Mouse (Mus musculus) CD4-positive, CD25-positive, alpha-beta regulatory T cell, adult 2 months (primary cell): ENCODE measurements around the gene Tmsb4x.

ENCODE experiments used
- DNase-seq: peaks from one replicate; pipeline ENCODE4 v3.0.0-alpha.2; 2012; ENCODE audit warnings: low read depth, low spot score

Tmsb4x gene

DNA sequence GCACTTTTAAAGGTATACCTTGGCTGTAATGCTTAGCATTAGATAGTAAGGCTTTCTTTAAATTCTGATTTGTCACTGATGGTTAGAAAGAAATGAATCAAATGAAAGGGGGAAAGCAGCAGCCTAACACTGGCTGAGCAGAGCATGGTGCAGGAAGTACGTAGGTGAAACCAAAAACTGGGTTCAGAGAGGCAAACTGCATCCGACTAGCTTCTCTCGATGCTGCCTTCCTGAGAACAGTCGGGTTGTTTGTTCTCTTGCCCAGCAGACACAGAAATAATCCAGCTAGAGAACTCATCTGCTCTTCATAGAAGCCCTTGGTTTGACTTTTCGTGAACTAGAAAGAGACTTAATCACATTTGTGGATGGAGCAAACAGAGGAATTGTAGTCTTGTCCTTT lies 26.7 kb downstream of the Tmsb4x start:
- peak; percentile 79 for DNase-seq

DNA sequence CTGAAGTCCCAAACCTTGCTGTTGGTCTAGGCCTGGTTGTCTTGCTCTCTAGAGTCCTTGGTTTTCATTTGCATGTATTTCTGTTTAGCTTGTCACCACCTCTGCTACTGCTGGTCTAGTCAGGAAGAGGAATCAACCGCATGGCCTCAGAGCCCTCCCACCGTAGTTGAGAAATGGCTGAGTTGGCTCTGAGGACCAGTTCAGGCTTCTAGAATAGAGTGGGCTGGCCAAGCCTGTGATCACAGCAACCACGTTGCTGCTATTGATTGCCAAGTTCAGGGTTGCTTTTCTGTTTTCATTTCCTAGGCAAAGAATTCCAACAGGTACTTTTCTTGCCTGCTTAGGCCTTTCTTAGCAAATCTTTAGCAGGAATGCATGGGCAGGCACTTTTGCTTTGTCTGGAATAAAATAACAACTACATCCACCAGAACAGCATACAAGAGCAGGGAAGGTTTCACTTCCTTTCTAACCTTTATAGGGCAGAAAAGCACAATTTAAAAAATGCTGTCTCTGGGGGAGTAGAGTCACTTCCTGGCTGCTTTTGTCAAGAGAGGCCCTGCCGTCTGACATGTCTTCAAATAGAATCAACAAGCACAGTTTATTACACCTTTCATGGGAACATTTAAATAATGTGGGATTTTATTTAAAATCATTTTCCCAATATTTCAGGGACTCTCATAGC lies 29.0 kb downstream of the Tmsb4x start:
- DNase-seq, result peak; percentile 64

DNA sequence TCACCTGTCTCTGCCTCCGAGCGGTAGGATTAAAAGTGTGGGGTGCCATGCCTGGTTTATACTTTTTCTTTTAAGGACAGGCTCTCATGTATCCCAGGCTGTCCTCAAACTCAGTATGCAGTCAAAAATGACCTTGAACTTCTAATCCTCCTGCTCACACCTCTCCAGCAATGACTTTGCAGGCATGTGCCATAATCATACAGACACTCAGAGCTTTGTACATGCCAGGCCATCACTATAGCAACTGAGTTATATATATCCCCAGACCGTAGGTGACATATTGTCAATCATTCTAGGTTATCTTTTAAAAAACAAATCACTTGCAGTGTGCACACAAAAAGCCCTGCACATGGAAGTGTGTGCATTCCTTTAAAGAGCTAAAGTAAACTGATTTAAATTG lies 29.6 kb downstream of the Tmsb4x start:
- DNase-seq, result peak; percentile 38

DNA sequence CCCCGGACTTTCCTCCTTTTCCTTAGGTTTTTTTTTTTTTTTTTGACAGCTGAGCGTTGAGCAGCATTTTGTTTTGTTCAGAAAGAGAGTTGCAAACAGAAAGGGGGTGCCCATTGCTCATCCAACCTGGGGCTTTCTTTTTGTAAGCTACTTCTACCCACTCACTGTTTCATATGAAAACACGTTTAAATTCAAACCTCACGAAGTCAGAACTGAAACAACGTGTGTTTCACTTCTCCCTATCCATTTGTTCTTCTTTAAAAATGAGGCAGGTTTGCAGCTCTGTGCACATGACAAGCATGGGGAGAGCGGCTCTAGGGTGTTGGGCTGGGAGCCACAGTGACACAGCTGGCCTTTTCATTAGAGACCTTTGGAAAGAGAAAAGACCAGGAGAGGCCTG lies 33.8 kb downstream of the Tmsb4x start:
- DNase-seq, result no peak

GRCm38 (mm10) chrX:167174311-167174710 lies 34.8 kb downstream of the Tmsb4x start:
- no peak for DNase-seq

GRCm38 (mm10) chrX:167172256-167172655 lies 36.9 kb downstream of the Tmsb4x start:
- DNase-seq, result no peak

- DNase-seq, result no peak
Observed at GRCm38 (mm10) chrX:167171281-167171680, 37.8 kb downstream of the Tmsb4x start.

GRCm38 (mm10) chrX:167167282-167167681 lies 41.8 kb downstream of the Tmsb4x start:
- peak; percentile 59 for DNase-seq

GRCm38 (mm10) chrX:167166051-167166450 lies 43.1 kb downstream of the Tmsb4x start:
- no peak for DNase-seq

GRCm38 (mm10) chrX:167157691-167158090 lies 51.4 kb downstream of the Tmsb4x start:
- peak; percentile 34 for DNase-seq
